Mouse (Mus musculus): Measurements from ENCODE around the gene Ugt1a6a.
A peak's percentile ranks its signal among the peaks of the same experiment; 100 is the strongest.
"Not testable (repeated sequence)": the region's sequence is repeated elsewhere in the genome, so short reads cannot be mapped to it uniquely, and the experiment has no call there.

Ugt1a6a gene

DNA sequence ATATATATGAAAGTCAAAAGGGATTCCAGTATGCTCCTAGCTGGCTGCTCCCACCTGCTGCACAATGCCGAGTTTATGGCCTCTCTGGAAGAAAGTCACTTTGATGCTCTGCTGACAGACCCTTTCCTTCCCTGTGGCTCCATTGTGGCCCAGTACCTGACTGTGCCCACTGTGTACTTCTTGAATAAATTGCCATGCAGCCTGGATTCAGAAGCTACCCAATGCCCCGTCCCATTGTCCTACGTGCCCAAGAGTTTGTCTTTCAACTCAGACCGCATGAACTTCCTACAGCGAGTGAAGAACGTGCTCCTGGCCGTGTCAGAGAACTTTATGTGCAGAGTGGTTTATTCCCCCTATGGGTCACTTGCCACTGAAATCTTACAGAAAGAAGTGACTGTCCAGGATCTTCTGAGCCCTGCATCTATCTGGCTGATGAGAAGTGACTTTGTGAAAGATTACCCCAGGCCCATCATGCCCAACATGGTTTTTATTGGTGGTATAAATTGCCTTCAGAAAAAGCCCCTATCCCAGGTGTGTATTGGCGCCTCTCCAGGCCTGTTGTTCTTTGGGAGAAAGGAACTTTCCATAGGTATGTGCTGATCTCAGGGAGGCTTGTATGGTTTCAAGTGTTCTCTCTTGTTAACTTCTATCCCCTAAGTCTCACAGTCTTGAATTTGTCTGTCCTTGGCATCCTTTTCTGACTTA, 77.9 kb downstream of the Ugt1a6a start:
- peak; percentile 9 for DNase-seq (ENCODE audit: low spot score)

DNA sequence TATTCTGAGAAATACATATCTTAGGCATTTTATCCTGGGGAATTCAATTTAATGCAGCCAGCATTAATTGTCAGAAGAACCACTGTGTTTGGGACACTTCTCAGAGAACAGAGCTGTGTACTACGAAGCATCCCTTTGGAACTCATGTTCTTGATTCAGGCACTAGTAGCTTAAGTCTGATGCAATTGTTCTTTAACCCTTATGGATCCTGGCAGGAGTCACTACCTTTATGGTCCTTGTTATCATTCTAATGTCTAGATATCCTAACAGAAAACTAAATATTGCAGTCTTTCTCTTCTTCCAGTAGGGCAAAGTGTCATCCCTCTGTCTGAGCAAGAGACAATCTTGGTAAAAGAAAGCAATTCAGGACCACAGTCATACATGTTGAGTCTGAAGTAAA, 78.5 kb downstream of the Ugt1a6a start:
- no peak for DNase-seq (ENCODE audit: low spot score)

DNA sequence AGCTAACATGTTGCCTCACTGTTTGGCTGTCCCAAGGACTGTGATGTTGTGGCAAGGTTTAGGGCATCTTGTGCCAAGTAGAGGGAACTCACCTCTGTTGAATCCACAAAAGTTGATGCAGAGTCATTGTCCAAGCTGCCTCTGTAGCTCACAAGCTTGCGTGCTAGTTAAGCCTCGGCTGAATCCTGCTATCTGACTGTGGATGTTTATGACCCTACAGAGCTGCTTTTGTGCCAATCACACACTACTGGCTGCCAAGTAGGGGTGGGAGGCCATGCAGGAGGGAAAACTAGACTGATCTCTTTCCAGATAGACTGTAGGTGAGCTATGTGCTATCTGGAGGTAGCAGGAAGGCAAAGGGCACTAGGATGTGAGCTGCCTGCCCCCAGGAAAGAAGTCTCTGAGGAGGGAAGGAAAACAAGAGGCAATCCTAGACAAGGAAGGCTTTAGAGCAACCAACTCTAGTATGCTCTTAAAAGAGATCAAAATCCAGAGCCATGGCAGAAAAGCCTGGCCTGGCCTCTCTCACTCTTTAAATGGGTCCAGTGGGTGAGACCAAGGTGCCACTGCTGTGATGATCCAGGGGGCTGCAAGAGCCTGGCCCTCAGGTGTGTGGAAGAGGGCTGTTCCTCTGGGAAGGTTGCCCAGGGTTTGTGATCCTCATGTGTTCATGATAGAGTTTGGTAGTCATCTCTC, 79.3 kb downstream of the Ugt1a6a start:
- peak; percentile 12 for DNase-seq (ENCODE audit: low spot score)

DNA sequence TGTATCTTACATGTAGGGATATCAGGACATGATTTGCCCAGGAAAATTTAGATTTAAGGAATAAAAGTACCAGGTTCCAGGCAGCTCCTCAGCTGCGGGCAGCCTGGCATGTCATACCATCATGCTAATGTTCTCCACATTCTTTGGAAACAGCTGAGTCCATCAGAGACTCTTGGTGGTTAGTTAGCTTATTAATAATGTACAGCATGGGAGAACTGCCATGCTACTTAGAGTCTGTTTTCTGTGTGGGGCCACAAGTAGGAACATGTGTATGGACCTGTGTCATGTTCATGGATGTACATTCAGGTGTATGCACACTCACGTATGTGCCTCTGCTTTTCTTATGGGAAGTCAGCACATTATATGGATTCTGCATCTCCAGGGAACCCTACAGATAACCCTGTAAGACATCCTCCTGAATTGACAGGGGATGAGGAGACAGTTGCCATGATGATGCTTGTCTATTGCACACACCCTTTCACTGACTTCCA, 79.9 kb downstream of the Ugt1a6a start:
- no peak for DNase-seq (ENCODE audit: low spot score)

DNA sequence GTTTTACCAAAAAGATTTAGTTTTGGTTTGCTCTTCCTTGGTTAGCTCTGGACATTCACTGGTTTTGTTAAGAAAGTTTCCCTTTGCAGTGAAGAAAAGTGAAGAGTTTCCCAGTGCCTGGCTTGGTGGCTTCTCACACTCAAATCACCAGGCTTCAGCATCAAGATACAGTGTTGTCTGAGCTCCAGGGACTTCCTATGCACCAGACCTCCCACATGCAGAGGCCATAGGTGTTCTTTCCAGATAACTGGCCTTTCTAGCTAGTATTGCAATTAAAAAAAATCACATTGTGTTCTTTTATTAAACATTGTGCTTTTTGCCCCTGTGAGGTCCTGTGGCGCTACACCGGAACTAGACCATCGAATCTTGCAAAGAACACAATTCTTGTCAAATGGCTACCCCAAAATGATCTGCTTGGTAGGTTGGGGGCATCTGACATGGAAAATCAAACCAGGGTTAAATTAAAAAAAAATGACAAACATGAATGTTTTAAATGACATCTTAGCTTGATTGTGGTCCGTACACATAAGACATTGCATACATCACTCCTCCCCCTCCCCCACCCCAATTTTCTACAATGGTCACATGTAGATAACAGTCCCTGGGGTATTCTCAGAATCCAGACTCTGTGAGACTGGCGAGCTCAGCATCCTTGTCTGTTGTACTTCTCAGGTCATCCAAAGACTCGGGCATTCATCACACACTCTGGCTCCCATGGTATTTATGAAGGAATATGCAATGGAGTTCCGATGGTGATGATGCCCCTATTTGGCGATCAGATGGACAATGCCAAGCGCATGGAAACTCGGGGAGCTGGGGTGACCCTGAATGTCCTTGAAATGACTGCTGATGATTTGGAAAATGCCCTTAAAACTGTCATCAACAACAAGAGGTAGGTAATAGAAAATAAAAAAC, 81.1 kb downstream of the Ugt1a6a start:
- DNase-seq (ENCODE audit: low spot score) = peak; percentile 9

DNA sequence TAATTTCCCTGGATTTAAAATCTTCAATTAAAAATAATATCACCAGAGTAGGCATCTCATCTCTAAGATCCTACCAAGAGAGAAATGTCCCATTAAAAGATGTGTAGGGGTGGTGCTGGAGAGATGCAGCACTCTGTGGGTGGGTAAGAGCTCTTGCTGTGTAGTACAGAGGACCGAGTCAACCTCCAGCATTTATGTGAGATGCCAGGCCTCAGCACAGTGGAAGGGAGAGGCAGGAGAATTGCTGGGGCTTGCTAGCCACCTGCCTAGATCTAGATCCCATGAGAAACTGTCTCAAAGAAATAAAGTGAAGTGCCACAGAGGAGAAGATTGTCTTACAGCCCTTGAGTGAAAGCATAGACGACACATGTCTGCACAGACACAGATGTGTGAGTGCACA, 81.9 kb downstream of the Ugt1a6a start:
- DNase-seq (ENCODE audit: low spot score) = no peak

DNA sequence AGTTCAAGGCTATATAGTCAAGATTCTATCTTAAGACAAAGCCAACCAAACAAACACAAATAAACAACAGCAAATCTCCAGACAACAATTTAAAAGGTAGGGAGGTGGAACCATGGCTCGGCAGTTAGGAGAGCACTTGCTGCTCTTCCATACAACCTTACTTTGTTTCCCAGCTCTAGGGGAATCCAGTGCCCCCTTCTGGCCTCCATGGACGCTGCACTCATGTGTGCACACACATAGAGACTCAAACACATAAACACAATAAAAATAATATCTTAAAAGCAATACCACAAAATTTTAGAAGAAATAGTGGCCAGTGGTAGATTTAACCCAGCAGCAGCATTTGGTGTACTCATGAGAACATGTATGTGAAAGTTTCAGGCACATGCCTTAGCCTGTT, 82.5 kb downstream of the Ugt1a6a start:
- DNase-seq (ENCODE audit: low spot score) = no peak

DNA sequence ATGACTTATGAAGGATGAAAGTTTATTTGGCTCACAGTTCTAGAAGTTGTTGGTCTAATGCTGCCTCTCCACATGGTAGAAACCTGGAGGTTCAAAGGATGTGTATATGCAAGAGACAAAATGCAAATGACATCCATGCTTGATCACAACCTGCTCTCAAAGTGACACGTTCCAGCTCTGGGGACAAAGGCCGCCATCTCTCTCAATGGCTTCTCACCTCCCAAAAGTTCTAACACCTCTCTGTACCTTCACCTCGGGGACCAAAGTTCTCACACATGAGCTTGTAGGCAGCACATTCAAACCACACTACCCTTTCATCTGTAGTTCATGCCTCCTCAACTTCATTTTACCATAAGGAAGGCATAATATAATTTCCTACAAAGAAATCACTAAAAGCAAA, 83.0 kb downstream of the Ugt1a6a start:
- DNase-seq (ENCODE audit: low spot score) = no peak

DNA sequence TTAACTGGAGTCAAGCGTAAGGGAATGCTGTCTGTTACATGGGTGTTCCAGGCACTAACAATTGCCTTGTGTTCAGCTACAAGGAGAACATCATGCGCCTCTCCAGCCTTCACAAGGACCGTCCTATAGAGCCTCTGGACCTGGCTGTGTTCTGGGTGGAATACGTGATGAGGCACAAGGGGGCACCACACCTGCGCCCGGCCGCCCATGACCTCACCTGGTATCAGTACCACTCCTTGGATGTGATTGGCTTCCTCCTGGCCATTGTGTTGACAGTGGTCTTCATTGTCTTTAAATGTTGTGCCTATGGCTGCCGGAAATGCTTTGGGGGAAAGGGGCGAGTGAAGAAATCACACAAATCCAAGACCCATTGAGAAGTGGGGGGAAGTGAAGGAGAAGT, 83.4 kb downstream of the Ugt1a6a start:
- no peak for DNase-seq (ENCODE audit: low spot score)

DNA sequence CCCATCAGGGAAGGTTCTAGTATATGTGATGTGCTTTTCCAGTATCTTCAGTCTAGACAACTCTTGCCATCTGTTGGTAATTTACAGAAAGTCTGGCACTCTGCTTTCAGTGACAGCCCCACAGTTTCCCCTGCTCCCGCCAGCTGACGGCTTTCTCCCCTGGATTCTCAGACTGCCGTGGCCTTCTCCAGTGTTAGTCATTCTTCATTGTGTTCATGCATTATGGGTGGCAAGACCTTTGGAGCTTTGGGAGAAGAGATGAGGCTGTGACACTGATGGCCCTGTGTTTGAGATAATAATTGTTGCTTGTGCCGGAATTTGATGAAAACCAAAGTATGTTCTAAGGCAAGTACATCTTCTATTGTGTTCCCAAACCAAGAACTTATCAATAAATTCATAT, 84.0 kb downstream of the Ugt1a6a start:
- no peak for DNase-seq (ENCODE audit: low spot score)

DNA sequence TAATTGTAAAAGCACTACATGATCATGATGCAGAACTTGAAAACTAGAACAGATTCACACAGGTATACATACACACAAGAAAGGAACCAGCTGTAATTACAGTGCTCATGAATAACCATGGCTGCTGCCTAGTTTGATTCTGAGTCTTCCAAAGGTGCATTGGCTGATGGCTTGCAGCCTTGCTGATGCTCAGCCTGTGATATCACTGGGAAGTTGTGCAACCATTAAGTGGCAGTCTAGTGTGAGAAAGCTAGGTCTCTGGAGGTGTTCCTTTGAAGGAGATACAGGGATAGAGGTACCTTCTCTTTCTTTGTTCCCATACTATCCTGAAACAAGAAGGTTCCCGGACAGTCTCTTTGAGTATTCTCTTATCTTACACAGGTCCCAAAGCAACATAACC, 84.4 kb downstream of the Ugt1a6a start:
- DNase-seq (ENCODE audit: low spot score) = no peak

DNA sequence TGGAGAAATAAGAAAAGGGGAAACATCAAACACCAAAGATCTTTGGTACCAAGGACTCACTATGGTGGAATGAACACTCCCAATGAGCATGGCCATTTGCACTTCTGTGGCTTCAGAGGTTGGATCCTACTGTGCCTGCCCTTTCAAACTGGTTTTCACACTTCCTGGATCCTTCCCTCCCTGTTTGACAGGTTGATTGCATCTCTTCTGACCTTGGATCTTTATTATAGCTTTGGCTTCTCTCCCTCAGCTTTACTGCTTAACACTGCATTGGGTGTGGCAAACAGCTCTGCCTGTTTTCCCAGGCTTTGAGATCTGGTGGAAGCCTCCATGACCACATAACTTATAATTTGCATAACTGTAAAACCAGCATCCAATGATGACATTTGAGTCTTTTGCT, 85.7 kb downstream of the Ugt1a6a start:
- no peak for DNase-seq (ENCODE audit: low spot score)

DNA sequence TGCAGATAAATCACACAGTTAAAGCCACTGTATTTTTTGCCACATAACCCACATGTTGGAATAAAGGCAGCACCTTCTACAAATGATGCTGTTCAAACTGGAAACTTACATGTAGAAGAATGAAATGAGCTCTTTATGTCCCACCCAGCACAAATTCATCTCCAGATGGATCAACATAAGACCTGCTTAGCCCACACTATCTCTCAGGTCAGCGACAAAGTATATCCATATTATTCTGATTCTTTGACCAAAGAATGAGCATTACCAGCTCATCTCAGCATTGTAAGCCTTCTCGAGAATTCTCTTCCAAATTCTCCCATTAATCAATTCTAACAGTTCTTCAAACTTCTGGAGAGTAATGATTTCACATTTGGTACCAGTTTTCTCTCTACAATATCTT, 87.6 kb downstream of the Ugt1a6a start:
- DNase-seq (ENCODE audit: low spot score) = no peak

DNA sequence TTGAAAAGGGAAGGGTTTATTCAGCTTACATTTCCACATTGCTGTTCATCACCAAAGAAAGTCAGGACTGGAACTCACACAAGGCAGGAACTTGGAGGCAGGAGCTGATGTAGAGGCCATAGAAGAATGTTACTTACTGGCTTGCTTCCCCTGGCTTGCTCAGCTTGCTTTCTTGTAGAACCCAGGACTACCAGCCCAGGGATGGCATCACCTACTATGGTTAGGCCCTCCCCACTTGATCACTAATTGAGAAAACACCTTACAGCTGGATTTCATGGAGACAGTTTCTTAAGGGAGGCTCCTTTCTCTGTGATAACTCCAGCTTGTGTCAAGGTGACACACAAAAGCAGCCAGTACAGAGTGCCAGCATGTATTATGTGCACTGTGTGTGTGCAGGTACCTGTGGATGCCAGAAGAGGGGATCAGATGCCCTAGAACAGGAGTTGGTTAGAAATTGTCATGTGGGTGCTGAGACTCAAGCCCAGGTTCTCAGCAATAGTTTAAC, 88.5 kb downstream of the Ugt1a6a start:
- peak; percentile 12 for DNase-seq (ENCODE audit: low spot score)

DNA sequence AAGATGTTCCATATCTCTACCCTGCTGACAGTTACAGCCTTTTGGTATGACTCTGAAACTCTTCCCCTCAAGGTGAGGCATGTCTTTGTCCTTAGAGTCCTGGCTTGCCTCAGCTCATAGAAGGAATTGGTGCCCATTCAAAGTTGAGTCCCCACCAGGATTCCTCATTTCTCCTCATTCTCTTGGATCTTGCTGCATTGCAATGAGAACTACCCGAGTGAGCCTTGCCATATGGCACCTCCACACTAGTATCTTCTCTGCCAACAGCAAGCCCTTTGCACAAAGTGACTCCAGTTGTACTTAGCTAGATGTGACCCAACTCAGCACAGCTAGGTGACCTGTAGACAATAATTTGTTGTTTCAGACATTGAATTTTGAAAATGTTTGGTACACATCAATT, 89.0 kb downstream of the Ugt1a6a start:
- DNase-seq (ENCODE audit: low spot score) = peak; percentile 18

DNA sequence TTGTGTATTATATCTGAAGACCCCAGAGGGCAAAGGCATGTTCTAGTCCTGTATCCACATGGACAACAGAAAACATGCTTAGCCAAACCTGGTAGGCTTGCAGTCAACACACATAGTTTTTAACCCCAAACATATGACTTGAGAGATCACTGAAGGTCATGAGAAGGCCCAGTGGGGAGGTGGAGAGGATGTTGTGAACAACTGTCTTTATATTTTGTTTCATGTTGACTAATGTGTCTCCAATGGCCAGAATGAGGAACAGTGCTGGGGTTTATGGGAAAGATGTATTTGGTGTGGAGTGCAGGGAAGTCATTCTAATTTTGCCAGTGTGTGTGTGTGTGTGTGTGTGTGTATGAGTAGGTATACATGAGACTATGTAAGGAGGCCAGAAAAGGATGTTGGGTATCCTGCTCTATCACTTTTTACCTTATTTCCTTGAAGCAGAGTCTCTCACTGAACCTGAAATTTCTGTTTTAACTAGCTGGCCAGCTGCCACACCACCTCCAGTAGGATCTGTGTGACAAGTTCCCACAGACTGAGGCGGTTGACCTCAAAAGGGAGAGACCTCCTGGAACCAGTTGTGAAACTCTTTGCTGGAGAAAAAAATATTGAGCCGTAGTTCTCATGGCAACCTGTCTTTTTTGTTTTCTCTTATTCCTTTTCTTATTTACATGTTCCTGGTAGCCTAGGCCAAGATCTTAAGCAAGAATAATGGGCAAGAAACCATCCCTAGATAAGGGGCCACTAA, 89.6 kb downstream of the Ugt1a6a start:
- peak; percentile 24 for DNase-seq (ENCODE audit: low spot score)

DNA sequence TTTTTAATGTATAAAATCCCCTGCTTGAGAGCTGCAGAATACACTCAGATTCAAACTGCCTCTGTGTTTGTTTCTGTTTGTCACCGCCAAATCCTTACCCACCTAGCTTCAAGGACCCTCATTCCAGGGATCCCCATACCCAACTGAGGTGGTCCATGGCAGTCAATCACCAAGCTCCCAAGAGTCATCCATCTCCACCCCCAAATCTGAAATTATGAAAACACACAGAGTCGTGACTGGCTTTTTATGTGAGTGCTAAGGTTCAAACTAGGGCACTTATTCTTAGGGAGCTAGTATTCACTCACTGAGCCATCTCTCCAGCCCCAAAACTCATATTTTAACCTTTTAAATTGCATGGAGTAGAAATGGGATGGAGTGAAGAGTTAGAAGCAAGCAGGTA, 90.7 kb downstream of the Ugt1a6a start:
- DNase-seq (ENCODE audit: low spot score) = not testable (repeated sequence)

DNA sequence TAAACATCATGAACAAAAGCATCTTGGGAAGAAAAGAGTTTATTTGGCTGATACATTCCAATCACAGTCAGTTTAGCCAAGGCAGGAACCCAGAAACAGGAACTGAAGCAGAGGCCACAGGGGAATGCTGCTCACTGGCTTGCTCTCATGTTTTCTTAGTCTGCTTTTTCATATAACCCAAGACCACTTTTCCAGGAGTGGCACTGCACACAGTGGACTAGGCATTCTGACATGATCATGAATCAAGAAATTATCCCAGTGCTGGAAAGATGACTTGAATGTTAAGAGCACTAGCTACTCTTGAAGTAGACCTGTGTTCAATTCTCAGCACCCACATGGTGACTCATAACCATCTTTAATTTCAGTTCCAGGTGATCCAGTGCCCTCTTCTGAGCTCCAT, 91.1 kb downstream of the Ugt1a6a start:
- DNase-seq (ENCODE audit: low spot score) = no peak

DNA sequence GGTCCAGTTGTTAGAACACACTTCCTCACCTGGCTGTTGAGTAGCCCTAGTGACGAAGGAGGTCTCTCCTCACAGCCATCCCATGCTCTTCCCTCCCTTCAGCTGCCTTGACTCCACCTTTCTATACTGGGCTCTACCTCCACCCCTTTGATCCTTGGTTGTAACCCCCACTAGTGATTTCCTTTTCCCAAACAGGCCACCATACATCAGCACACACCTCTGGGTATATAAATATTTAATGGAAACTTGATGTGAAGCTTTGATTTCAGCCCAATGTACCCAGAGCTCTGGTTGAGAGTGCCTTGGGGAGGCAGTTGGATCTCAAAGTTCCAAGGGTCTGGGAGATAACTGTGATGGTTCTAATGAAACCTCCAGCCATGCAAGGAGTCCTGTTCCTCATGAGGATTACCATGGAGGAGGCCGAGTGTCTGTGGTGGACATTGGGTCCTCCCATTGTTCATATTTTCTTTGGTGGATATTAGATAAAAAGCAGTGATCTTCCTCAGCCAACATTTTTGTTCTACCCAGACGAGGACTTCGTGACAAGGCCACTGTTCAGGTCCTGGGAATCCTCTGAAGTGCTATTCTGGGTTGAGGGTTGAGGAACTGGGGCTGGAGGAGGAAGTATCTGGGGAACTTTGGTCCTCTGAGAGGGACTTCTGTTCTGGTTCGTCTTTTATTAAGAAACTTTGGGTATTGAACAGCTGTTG, 92.2 kb downstream of the Ugt1a6a start, which contains the start of gene Mroh2a:
Mroh2a (plus strand) TSS at position 317 of the 710 bp plus-strand sequence.
- peak; percentile 8 for DNase-seq (ENCODE audit: low spot score)

DNA sequence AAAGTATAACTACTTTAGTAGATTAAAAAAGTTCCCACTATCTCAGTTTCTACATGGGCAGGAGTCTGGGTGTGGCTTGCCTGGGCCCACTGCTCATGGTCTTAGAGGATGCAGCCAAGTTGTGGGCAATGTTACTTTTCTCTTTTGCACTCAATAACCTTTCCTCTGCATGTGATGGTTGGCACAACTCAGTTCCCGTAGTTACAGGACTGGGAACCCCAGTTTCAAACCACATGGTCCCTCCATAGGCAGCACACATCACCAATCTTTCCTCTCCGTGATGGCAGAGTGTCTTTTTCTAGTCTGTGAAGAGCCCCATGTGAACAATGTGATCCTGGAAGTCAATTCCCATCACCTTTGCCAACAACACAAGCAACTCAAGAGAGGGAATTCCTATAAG, 92.9 kb downstream of the Ugt1a6a start:
- no peak for DNase-seq (ENCODE audit: low spot score)

DNA sequence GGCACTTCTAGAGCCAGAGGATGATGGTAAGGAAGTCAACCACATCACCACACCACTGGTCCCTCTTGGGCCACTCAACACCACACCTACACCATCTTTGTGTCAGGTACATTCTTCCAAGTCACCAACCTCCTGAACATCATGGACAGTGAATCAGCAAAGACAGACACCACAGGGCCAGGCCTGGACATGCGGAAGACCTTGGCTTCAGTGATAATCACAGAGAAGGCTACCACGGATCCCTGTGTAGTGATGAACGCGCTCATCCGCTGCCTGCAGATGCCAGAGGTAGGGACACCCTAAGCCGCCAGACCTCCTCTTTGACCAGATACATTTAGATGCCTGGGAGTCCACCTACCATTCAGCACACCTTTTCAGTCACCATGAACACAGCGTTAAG, 93.5 kb downstream of the Ugt1a6a start:
- no peak for DNase-seq (ENCODE audit: low spot score)

All from testis, postnatal 14 days (tissue).